Mouse (Mus musculus) hindbrain, embryonic 15.5 days (tissue): ENCODE results near the gene Zdhhc24. TPM values are rescaled to one million over a fixed set of nuclear protein-coding genes. Genes with fewer than 3 reads are reported as not detected.
A peak's percentile ranks its signal among the peaks of the same experiment; 100 is the strongest.

Experiments
- ATAC-seq: fragments of 200-750 bp; cut with Nextera tagmentation; 2 replicates; pipeline ENCODE4 v1.8.0; 2017; ENCODE audit warnings: low read depth, moderate number of reproducible peaks, moderate TSS enrichment; ENCODE audit not compliant: low FRiP score
- H3K27ac ChIP-seq: fragments of 300-500 bp; sonication (generic); replicated peaks from 2 replicates; pipeline ENCODE4 v1.5.1; 2015; ENCODE audit warnings: mild to moderate bottlenecking, inconsistent platforms
- H3K27me3 ChIP-seq: fragments of 300-500 bp; sonication (generic); 2 replicates; pipeline ENCODE4 v1.6.1; 2015; ENCODE audit warnings: control low read depth, inconsistent platforms
- H3K36me3 ChIP-seq: fragments of 300-500 bp; sonication (generic); 2 replicates; pipeline ENCODE4 v1.6.1; 2015; ENCODE audit warnings: control low read depth, inconsistent platforms
- H3K4me1 ChIP-seq: fragments of 300-500 bp; sonication (generic); replicated peaks from 2 replicates; pipeline ENCODE4 v1.6.1; 2015; ENCODE audit warnings: control low read depth, inconsistent platforms
- H3K4me2 ChIP-seq: fragments of 300-500 bp; sonication (generic); 2 replicates; pipeline ENCODE4 v1.6.1; 2015; ENCODE audit warnings: moderate library complexity, mild to moderate bottlenecking, inconsistent platforms
- H3K4me3 ChIP-seq: fragments of 300-500 bp; sonication (generic); 2 replicates; pipeline ENCODE4 v1.5.1; 2015; ENCODE audit warnings: mild to moderate bottlenecking, inconsistent platforms
- H3K9ac ChIP-seq: fragments of 300-500 bp; sonication (generic); 2 replicates; pipeline ENCODE4 v1.6.1; 2015; ENCODE audit warnings: inconsistent platforms
- H3K9me3 ChIP-seq: fragments of 300-500 bp; sonication (generic); 2 replicates; pipeline ENCODE4 v1.6.1; 2016; ENCODE audit warnings: control low read depth, inconsistent platforms
- WGBS: fragments of 180-500 bp; shearing (Covaris S2); methylation state at CpG from one replicate; pipeline ENCODE4 v1.1.7; 2015; 5-methylcytosine and 5-hydroxymethylcytosine counted together
- polyA plus RNA-seq: library from polyadenylated mRNA; unstranded; fragments of >200 nt; fragmentation: Nextera tagmentation; extraction: Ambion mirVana; gene quantifications from 2 replicates; pipeline ENCODE4 v1.2.1, GENCODE M21; 2015

The Zdhhc24 gene
- polyA plus RNA-seq, 1 experiment from 2014 or later: 24.1 TPM

- no peak overlapping the region for H3K27ac ChIP-seq
- H3K27me3 ChIP-seq: no peaks in the 10 kb centered on the region
- no peak overlapping the region for H3K4me3 ChIP-seq
- no peaks in the 10 kb centered on the region for H3K9me3 ChIP-seq
- H3K4me1 ChIP-seq: peaks cover 13% of the 10 kb centered on the region
- no peak overlapping the region for H3K9ac ChIP-seq
- H3K36me3 ChIP-seq: 0 out of 2 replicates have a peak, but pooled peaks cover 3% of the 10 kb centered on the region
- WGBS: 89% methylated on average over 4 of the region's 4 CpGs
- no peak for ATAC-seq
- H3K4me2 ChIP-seq: no peak overlapping the region
Observed at GRCm38 (mm10) chr19:4883961-4884360, 5.5 kb downstream of the Zdhhc24 start.

- peaks cover 11% of the 10 kb centered on the region; the same call in 1 of the 2 replicates for H3K36me3 ChIP-seq
- no peak for ATAC-seq
- H3K27ac ChIP-seq: no peak overlapping the region
Observed at GRCm38 (mm10) chr19:4889791-4890190, 11.3 kb downstream of the Zdhhc24 start.

GRCm38 (mm10) chr19:4891798-4892197 is 13.3 kb downstream of the Zdhhc24 start:
- 90% methylated on average over 3 of the region's 3 CpGs for WGBS
- Histone ChIP-seq H3K36me3 (peaks cover 11% of the 10 kb centered on the region; the same call in 1 of the 2 replicates), H3K9ac (no peak overlapping the region), H3K4me2 (no peak overlapping the region), H3K4me1 (no peaks in the 10 kb centered on the region), H3K27me3 (no peaks in the 10 kb centered on the region), H3K9me3 (no peaks in the 10 kb centered on the region), H3K27ac (no peak overlapping the region), H3K4me3 (no peak overlapping the region)
- no peak for ATAC-seq

More at GRCm38 (mm10) chr19:4889791-4890190, 11.3 kb downstream of the Zdhhc24 start:
- no peaks in the 10 kb centered on the region for H3K4me1 ChIP-seq
- H3K4me2 ChIP-seq: no peak overlapping the region
- H3K9ac ChIP-seq: no peak overlapping the region
- no peaks in the 10 kb centered on the region for H3K27me3 ChIP-seq
- 92% methylated on average over 10 of the region's 10 CpGs for WGBS
- H3K4me3 ChIP-seq: no peak overlapping the region
- H3K9me3 ChIP-seq: no peaks in the 10 kb centered on the region

- no peaks in the 10 kb centered on the region for H3K27me3 ChIP-seq
- H3K4me3 ChIP-seq: no peak overlapping the region
- WGBS: 55% methylated on average over 21 of the region's 21 CpGs
- H3K4me2 ChIP-seq: no peak overlapping the region
- H3K9me3 ChIP-seq: no peaks in the 10 kb centered on the region
- no peak overlapping the region for H3K27ac ChIP-seq
- no peak overlapping the region for H3K9ac ChIP-seq
- H3K36me3 ChIP-seq: peaks cover 20% of the 10 kb centered on the region
- no peak for ATAC-seq
- no peaks in the 10 kb centered on the region for H3K4me1 ChIP-seq
Observed at GRCm38 (mm10) chr19:4896780-4897520, 18.5 kb downstream of the Zdhhc24 start.

- Histone ChIP-seq H3K4me2 (no peak overlapping the region), H3K9me3 (no peaks in the 10 kb centered on the region), H3K27me3 (no peaks in the 10 kb centered on the region), H3K4me3 (no peak overlapping the region), H3K36me3 (peaks cover 22% of the 10 kb centered on the region), H3K9ac (no peak overlapping the region), H3K27ac (no peak overlapping the region), H3K4me1 (no peaks in the 10 kb centered on the region)
- no peak for ATAC-seq
- WGBS: 89% methylated on average over 9 of the region's 9 CpGs
Observed at GRCm38 (mm10) chr19:4898972-4899371, 20.5 kb downstream of the Zdhhc24 start.

- no peak overlapping the region for H3K4me3 ChIP-seq
- H3K27me3 ChIP-seq: no peaks in the 10 kb centered on the region
- H3K9ac ChIP-seq: no peak overlapping the region
- WGBS: 81% methylated on average over 3 of the region's 3 CpGs
- ATAC-seq: no peak
- no peak overlapping the region for H3K4me2 ChIP-seq
- H3K9me3 ChIP-seq: no peaks in the 10 kb centered on the region
- H3K4me1 ChIP-seq: 0 out of 2 replicates have a peak, but pooled peaks cover under 1% of the 10 kb centered on the region
- no peak overlapping the region for H3K27ac ChIP-seq
- peaks cover 22% of the 10 kb centered on the region for H3K36me3 ChIP-seq
Observed at GRCm38 (mm10) chr19:4899888-4900287, 21.4 kb downstream of the Zdhhc24 start.

GRCm38 (mm10) chr19:4905979-4906794 is 27.7 kb downstream of the Zdhhc24 start, which contains the start of gene Bbs1:
Gene Bbs1 (minus strand): TSS chr19:4906628.
- Histone ChIP-seq H3K27ac (peak within 1 kb of the TSS; percentile 89), H3K9me3 (no peaks in the 10 kb centered on the region), H3K4me2 (peak within 1 kb of the TSS; percentile 67), H3K4me1 (peaks cover 14% of the 10 kb centered on the region), H3K9ac (peak within 1 kb of the TSS; percentile 76), H3K27me3 (no peaks in the 10 kb centered on the region), H3K4me3 (peak within 1 kb of the TSS; percentile 87), H3K36me3 (peaks cover 37% of the 10 kb centered on the region)
- WGBS: 8% methylated on average over 31 of the region's 31 CpGs
- peak; percentile 71 for ATAC-seq

- Histone ChIP-seq H3K9ac (no peak overlapping the region), H3K4me1 (peaks cover 14% of the 10 kb centered on the region), H3K27ac (no peak overlapping the region), H3K4me3 (no peak overlapping the region), H3K36me3 (peaks cover 43% of the 10 kb centered on the region), H3K9me3 (no peaks in the 10 kb centered on the region), H3K27me3 (no peaks in the 10 kb centered on the region), H3K4me2 (no peak overlapping the region)
- ATAC-seq: no peak
- 90% methylated on average over 4 of the region's 4 CpGs for WGBS
Observed at GRCm38 (mm10) chr19:4908107-4908506, 29.6 kb downstream of the Zdhhc24 start.

- peaks cover 14% of the 10 kb centered on the region for H3K4me1 ChIP-seq
- H3K27me3 ChIP-seq: no peaks in the 10 kb centered on the region
- ATAC-seq: no peak
- peaks cover 54% of the 10 kb centered on the region for H3K36me3 ChIP-seq
- no peak overlapping the region for H3K4me2 ChIP-seq
- no peak overlapping the region for H3K9ac ChIP-seq
- H3K9me3 ChIP-seq: no peaks in the 10 kb centered on the region
- WGBS: 95% methylated on average over 7 of the region's 7 CpGs
- no peak overlapping the region for H3K27ac ChIP-seq
- H3K4me3 ChIP-seq: no peak overlapping the region
Observed at GRCm38 (mm10) chr19:4909376-4909775, 30.9 kb downstream of the Zdhhc24 start.

- WGBS: 89% methylated on average over 15 of the region's 15 CpGs
- no peak for ATAC-seq
- no peak overlapping the region for H3K9ac ChIP-seq
- no peak overlapping the region for H3K4me3 ChIP-seq
- peaks cover 85% of the 10 kb centered on the region for H3K36me3 ChIP-seq
- no peaks in the 10 kb centered on the region for H3K9me3 ChIP-seq
- H3K4me1 ChIP-seq: no peaks in the 10 kb centered on the region
- no peak overlapping the region for H3K27ac ChIP-seq
- no peaks in the 10 kb centered on the region for H3K27me3 ChIP-seq
- no peak overlapping the region for H3K4me2 ChIP-seq
Observed at GRCm38 (mm10) chr19:4915924-4916603, 37.6 kb downstream of the Zdhhc24 start.

GRCm38 (mm10) chr19:4916827-4917226 is 38.4 kb downstream of the Zdhhc24 start:
- Histone ChIP-seq H3K4me2 (no peak overlapping the region), H3K27me3 (no peaks in the 10 kb centered on the region), H3K9ac (no peak overlapping the region), H3K27ac (no peak overlapping the region), H3K36me3 (peaks cover 86% of the 10 kb centered on the region), H3K4me1 (no peaks in the 10 kb centered on the region), H3K9me3 (no peaks in the 10 kb centered on the region), H3K4me3 (no peak overlapping the region)
- ATAC-seq: no peak
- WGBS: 89% methylated on average over 10 of the region's 10 CpGs

GRCm38 (mm10) chr19:4919652-4920051 is 41.2 kb downstream of the Zdhhc24 start:
- no peak overlapping the region for H3K27ac ChIP-seq
- no peaks in the 10 kb centered on the region for H3K4me1 ChIP-seq
- H3K4me3 ChIP-seq: no peak overlapping the region
- no peak overlapping the region for H3K4me2 ChIP-seq
- peaks cover 85% of the 10 kb centered on the region for H3K36me3 ChIP-seq
- 84% methylated on average over 6 of the region's 6 CpGs for WGBS
- H3K27me3 ChIP-seq: no peaks in the 10 kb centered on the region
- no peaks in the 10 kb centered on the region for H3K9me3 ChIP-seq
- ATAC-seq: no peak
- H3K9ac ChIP-seq: no peak overlapping the region
